Mouse (Mus musculus) ZHBTc4 (cell line): ENCODE measurements around the gene Eqtn.

Experiments used
- DNase-seq: peaks from one replicate; pipeline ENCODE4 v3.0.0-alpha.2; 2011; ENCODE audit warnings: low read depth, low spot score

Gene Eqtn

DNA sequence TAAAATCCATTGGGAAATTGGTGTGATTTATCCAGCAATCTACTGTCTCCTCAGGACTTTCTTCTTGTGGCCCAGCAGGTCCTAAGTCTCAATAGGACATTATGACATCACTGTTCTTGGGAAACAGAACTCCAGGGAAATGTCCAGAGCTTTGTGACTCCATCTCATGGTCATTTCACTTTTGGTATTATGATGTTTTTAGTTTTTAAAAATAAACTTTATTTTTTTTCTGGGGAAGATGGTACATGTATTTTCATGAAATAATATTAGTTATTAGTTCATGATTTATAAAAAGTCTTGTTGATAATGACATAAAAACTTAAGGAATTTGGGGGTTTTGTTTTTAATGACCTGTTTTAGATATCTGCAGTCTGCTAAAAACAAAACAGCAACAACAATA is at the start of gene Eqtn:
Gene Eqtn, minus strand, starts transcription at position 101 of the 400 bp plus-strand sequence.
- DNase-seq = no peak

- DNase-seq = no peak
Observed at GRCm38 (mm10) chr4:94973321-94973720, 44.7 kb upstream of the Eqtn start.

DNA sequence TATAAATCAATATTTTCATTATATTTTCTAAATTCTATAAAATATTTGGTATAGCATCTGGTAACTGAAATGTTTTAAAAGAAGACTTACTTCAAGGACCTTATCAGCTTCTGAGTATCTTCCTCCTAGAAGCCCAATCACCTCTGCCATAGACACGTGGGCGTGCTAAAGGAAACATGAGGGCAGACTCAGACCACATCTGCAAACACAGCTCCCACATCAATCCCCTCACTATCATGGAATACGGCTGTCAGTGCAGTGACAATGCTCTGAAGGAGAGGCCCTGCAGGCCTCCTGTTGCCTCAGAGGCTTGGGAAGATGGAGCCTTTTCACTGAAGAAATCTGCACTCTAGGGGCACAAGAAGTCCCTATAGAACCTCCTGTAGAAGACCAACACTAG is 24.1 kb upstream of the Eqtn start:
- no peak for DNase-seq

- peak; percentile 79 for DNase-seq
Observed at GRCm38 (mm10) chr4:94941221-94941855, 12.7 kb upstream of the Eqtn start.

- no peak for DNase-seq
Observed at GRCm38 (mm10) chr4:94901780-94902179, 26.9 kb downstream of the Eqtn start.

DNA sequence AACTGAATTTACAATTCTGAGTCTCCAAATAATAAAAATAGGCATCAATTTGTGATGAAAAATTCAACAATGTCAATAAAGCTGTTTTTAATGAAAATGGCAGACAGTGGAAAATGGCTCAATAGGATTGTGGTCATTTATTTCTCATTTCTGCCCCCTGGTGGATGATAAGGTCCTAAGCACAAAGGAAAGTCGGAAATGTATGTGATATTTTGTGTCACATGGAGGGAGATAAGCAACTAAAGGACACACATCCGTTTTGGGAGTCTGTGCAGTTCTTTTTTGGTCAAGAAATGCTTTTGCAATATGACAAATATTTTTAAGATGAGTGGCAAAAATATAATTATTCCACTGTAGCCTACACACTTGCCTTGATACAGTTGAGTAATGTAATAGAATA is 27.9 kb downstream of the Eqtn start:
- peak; percentile 53 for DNase-seq
